Mouse (Mus musculus): ENCODE results near the gene Umad1.

Gene Umad1

GRCm38 (mm10) chr6:8485414-8486175, 226.5 kb downstream of the Umad1 start:
- no peak for DNase-seq

- DNase-seq = no peak
Observed at GRCm38 (mm10) chr6:8486391-8487043, 227.4 kb downstream of the Umad1 start.

- DNase-seq = no peak
Observed at GRCm38 (mm10) chr6:8487044-8487853, 228.2 kb downstream of the Umad1 start.

GRCm38 (mm10) chr6:8488249-8488648, 229.2 kb downstream of the Umad1 start:
- DNase-seq = no peak

GRCm38 (mm10) chr6:8489266-8489665, 230.2 kb downstream of the Umad1 start:
- no peak for DNase-seq

- no peak for DNase-seq
Observed at GRCm38 (mm10) chr6:8489938-8490585, 231.0 kb downstream of the Umad1 start.

GRCm38 (mm10) chr6:8492248-8492647, 233.2 kb downstream of the Umad1 start:
- no peak for DNase-seq

- DNase-seq = no peak
Observed at GRCm38 (mm10) chr6:8495109-8495826, 236.2 kb downstream of the Umad1 start.

GRCm38 (mm10) chr6:8495827-8496222, 236.7 kb downstream of the Umad1 start:
- DNase-seq = no peak

GRCm38 (mm10) chr6:8497234-8497867, 238.3 kb downstream of the Umad1 start:
- DNase-seq = no peak

GRCm38 (mm10) chr6:8497868-8498257, 238.8 kb downstream of the Umad1 start:
- no peak for DNase-seq

- no peak for DNase-seq
Observed at GRCm38 (mm10) chr6:8498961-8499360, 239.9 kb downstream of the Umad1 start.

GRCm38 (mm10) chr6:8503953-8504352, 244.9 kb downstream of the Umad1 start:
- no peak for DNase-seq

GRCm38 (mm10) chr6:8504521-8505228, 245.6 kb downstream of the Umad1 start:
- DNase-seq = no peak

- no peak for DNase-seq
Observed at GRCm38 (mm10) chr6:8506631-8507030, 247.5 kb downstream of the Umad1 start.
